Mouse (Mus musculus) erythroblast, embryonic 14.5 days (primary cell): ENCODE measurements around the gene Fam49a.

Experiments
- GATA1 ChIP-seq: IDR thresholded peaks from 2 replicates; pipeline ENCODE4 v1.6.1; 2012; ENCODE audit warnings: low read length, inconsistent platforms, mixed read lengths
- TAL1 ChIP-seq: IDR thresholded peaks from 3 replicates; pipeline ENCODE4 v1.6.1; 2012; ENCODE audit warnings: low read length, inconsistent platforms, mixed read lengths

GRCm38 (mm10) chr12:12401051-12401465 lies 139.1 kb downstream of the Fam49a start:
- TF ChIP-seq GATA1 (no peak), TAL1 (no peak)
